Mouse (Mus musculus) myocyte (in vitro differentiated cells): ENCODE data around the gene Rhbdd1.

Experiments used
- E2F4 ChIP-seq: IDR thresholded peaks from one replicate; pipeline ENCODE4 v1.6.1; 2011; ENCODE audit warnings: mild to moderate bottlenecking, control low read depth, moderate library complexity; ENCODE audit not compliant: insufficient read depth
- POLR2A ChIP-seq: IDR thresholded peaks from one replicate; pipeline ENCODE4 v1.6.1; 2011; ENCODE audit warnings: low read depth, mild to moderate bottlenecking, control low read depth, moderate library complexity; ENCODE audit not compliant: insufficient read length
- SRF ChIP-seq: IDR thresholded peaks from one replicate; pipeline ENCODE4 v1.6.1; 2011; ENCODE audit warnings: low read depth; ENCODE audit not compliant: control insufficient read depth, insufficient read length
- USF1 ChIP-seq: IDR thresholded peaks from one replicate; pipeline ENCODE4 v1.6.1; 2011; ENCODE audit warnings: low read depth, mild to moderate bottlenecking, control low read depth, moderate library complexity

- TF ChIP-seq E2F4: no peak
- no peak for TF ChIP-seq POLR2A
- no peak for TF ChIP-seq SRF
- no peak for TF ChIP-seq USF1
These were observed 57.7 kb downstream of the Rhbdd1 start for GRCm38 (mm10) chr1:82373924-82374323.
